Mouse (Mus musculus): Measurements from ENCODE around the gene 2200002D01Rik. TPM values are rescaled to one million over a fixed set of nuclear protein-coding genes. Genes with fewer than 3 reads are reported as not detected.
A peak's percentile ranks its signal among the peaks of the same experiment; 100 is the strongest.

The 2200002D01Rik gene
- 7.6 and 11.2 TPM in 2 replicates for polyA plus RNA-seq (2015; fragmentation: Nextera tagmentation; extraction: Ambion mirVana)

- H3K27me3 ChIP-seq: peaks cover 8% of the 10 kb centered on the region; the same call in 1 of the 2 replicates
- H3K9me3 ChIP-seq (replicated peaks): no peaks in the 10 kb centered on the region
- peak within 1 kb of the TSS; percentile 35; the same call in 1 of the 2 replicates for H3K9ac ChIP-seq
- 11% methylated on average over 20 of the region's 20 CpGs for WGBS
- H3K27ac ChIP-seq: peak within 1 kb of the TSS; percentile 66
- H3K4me2 ChIP-seq: peak within 1 kb of the TSS; percentile 67
- H3K4me1 ChIP-seq: peaks cover 34% of the 10 kb centered on the region
- peaks cover 34% of the 10 kb centered on the region for H3K36me3 ChIP-seq
- H3K4me3 ChIP-seq (replicated peaks): peak within 1 kb of the TSS; percentile 35
- peak; percentile 63; the same call in 1 of the 2 replicates for ATAC-seq (replicated peaks; ENCODE audit: low FRiP score)
Observed at GRCm38 (mm10) chr7:29248261-29248841, at the start of gene 2200002D01Rik. Gene 2200002D01Rik (minus strand): TSS chr7:29248466.

DNA sequence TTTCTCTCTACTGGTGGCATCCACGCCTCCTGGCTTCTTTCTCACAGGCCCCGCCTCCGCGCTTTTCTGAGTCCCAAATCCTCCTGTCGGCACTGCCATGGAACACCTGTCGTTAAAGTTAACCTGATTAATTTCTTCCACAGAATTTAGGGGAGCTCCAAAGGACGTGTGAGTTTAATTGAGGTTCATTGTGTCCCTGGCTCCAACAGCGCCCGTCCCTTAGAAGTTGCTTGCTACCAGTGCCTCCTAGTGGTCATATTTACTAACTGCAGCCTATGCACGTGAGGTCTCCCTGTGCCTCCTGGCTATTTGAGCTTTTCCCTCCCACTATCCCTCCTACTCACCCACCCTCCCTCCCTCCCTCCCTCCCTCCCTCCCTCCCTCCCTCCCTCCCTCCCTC, 48.7 kb upstream of the 2200002D01Rik start:
- no peak for ATAC-seq (replicated peaks; ENCODE audit: low FRiP score)
- Histone ChIP-seq H3K9me3 (replicated peaks) (no peaks in the 10 kb centered on the region), H3K9ac (no peak overlapping the region), H3K27me3 (peaks cover 7% of the 10 kb centered on the region), H3K27ac (no peak overlapping the region), H3K4me3 (replicated peaks) (no peak overlapping the region), H3K4me1 (peaks cover 25% of the 10 kb centered on the region), H3K36me3 (no peaks in the 10 kb centered on the region), H3K4me2 (0 out of 2 replicates have a peak overlapping the region, but pooled peaks have one; percentile 36)
- 10% methylated on average over 10 of the region's 10 CpGs for WGBS

DNA sequence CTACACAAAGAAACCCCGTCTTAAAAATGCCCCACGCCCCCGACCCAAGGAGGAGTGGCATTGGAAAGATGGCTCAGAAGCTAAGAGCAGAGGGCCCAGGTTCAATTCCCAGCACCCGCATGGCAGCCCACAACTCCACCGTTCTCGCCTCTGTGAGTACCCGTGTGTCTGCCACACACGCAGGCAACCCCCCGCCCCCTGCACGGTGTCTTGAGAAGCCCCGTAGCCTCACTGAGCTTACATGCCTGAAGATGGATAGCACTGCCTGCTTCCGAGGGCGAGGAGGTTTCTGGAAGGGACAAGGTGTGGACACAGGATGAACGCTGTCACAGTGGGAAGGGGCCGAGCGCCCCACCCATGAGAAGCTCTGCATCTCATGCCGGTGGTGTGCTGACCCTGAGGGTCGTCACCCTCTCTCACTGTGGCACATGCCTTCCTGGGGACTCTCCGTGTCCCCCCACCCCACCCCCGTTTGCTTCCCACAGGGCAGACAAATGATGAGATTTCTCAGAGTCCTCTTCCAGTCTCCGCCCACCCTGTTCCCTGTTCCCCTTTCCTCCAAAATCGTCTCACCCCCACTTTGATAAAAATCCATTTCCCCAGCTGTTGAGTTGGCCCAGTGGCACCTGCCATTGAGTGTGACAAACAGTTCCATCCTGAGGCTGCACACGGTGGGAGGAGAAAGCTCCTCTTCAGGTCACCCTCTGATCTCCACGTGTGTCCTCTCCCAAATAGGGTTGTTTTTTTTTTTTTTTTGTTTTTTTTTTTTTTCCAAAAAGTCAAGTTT, 47.8 kb upstream of the 2200002D01Rik start:
- ATAC-seq (replicated peaks; ENCODE audit: low FRiP score): no peak

DNA sequence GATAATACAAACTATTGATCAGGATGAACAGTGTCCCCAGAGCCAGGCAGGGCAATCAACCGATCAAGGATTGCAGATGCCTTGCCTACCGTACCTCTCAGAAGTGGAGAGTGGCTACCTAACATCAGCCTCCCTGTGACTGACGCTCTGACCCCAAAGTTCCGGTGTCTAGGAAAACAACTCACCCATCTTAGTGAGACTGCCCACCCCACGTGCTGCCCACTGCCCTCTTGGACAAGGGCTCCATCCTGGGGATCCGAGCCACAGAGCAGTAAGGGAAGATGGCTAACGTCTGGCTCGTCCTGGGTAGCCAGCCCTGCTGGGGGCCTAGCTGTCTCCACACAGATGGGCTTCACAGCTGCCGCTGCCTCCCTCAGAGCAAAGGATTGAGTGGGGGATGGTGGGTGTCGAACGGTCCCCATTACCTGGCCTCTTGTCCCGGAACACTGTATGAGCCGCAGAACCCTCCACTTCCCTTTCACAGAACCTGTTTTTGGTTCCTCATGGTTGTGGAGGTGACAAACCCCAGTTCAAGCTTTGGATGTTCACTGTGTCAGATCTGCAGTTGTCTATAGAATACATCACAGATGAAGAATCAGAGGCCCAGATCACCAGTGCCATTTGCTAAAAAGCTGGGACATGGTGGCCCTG, 46.0 kb upstream of the 2200002D01Rik start:
- Histone ChIP-seq H3K27me3 (0 out of 2 replicates have a peak, but pooled peaks cover 5% of the 10 kb centered on the region), H3K36me3 (no peaks in the 10 kb centered on the region), H3K4me2 (no peak overlapping the region), H3K27ac (0 out of 2 replicates have a peak overlapping the region, but pooled peaks have one; percentile 79), H3K4me3 (replicated peaks) (no peak overlapping the region), H3K9ac (no peak overlapping the region), H3K4me1 (peaks cover 50% of the 10 kb centered on the region), H3K9me3 (replicated peaks) (no peaks in the 10 kb centered on the region)
- no peak for ATAC-seq (replicated peaks; ENCODE audit: low FRiP score)
- 69% methylated on average over 13 of the region's 13 CpGs for WGBS

More for the DNA sequence above, 47.8 kb upstream of the 2200002D01Rik start:
- no peak overlapping the region for H3K4me2 ChIP-seq
- peaks cover 32% of the 10 kb centered on the region for H3K4me1 ChIP-seq
- no peak overlapping the region for H3K9ac ChIP-seq
- H3K4me3 ChIP-seq (replicated peaks): no peak overlapping the region
- 0 out of 2 replicates have a peak, but pooled peaks cover 3% of the 10 kb centered on the region for H3K27me3 ChIP-seq
- H3K9me3 ChIP-seq (replicated peaks): no peaks in the 10 kb centered on the region
- WGBS: 79% methylated on average over 24 of the region's 24 CpGs
- H3K36me3 ChIP-seq: no peaks in the 10 kb centered on the region
- no peak overlapping the region for H3K27ac ChIP-seq

GRCm38 (mm10) chr7:29293131-29294065, 45.1 kb upstream of the 2200002D01Rik start:
- H3K36me3 ChIP-seq: no peaks in the 10 kb centered on the region
- no peaks in the 10 kb centered on the region for H3K9me3 ChIP-seq (replicated peaks)
- no peak overlapping the region for H3K4me3 ChIP-seq (replicated peaks)
- peaks cover 57% of the 10 kb centered on the region for H3K4me1 ChIP-seq
- H3K27me3 ChIP-seq: 0 out of 2 replicates have a peak, but pooled peaks cover 5% of the 10 kb centered on the region
- ATAC-seq (replicated peaks; ENCODE audit: low FRiP score): 0 out of 2 replicates have a peak, but pooled peaks have one; percentile 30
- no peak overlapping the region for H3K4me2 ChIP-seq
- H3K27ac ChIP-seq: peak overlapping the region; percentile 79
- 26% methylated on average over 19 of the region's 19 CpGs for WGBS
- H3K9ac ChIP-seq: no peak overlapping the region

- Histone ChIP-seq H3K9ac (no peak overlapping the region), H3K4me3 (replicated peaks) (no peak overlapping the region), H3K27ac (peak overlapping the region; percentile 79), H3K36me3 (no peaks in the 10 kb centered on the region), H3K4me1 (peaks cover 61% of the 10 kb centered on the region), H3K9me3 (replicated peaks) (no peaks in the 10 kb centered on the region), H3K4me2 (peak overlapping the region; percentile 96; the same call in 1 of the 2 replicates), H3K27me3 (peaks cover 8% of the 10 kb centered on the region)
- WGBS: 19% methylated on average over 8 of the region's 8 CpGs
- ATAC-seq (replicated peaks; ENCODE audit: low FRiP score): no peak
Observed at GRCm38 (mm10) chr7:29292458-29293098, 44.3 kb upstream of the 2200002D01Rik start.

GRCm38 (mm10) chr7:29291616-29292457, 43.6 kb upstream of the 2200002D01Rik start:
- 7% methylated on average over 6 of the region's 7 CpGs for WGBS
- H3K4me1 ChIP-seq: peaks cover 59% of the 10 kb centered on the region
- H3K27me3 ChIP-seq: peaks cover 14% of the 10 kb centered on the region
- 0 out of 2 replicates have a peak, but pooled peaks have one; percentile 20 for ATAC-seq (replicated peaks; ENCODE audit: low FRiP score)
- peak overlapping the region; percentile 80 for H3K27ac ChIP-seq
- peak overlapping the region; percentile 61 for H3K4me3 ChIP-seq (replicated peaks)
- H3K36me3 ChIP-seq: no peaks in the 10 kb centered on the region
- H3K4me2 ChIP-seq: peak overlapping the region; percentile 96
- no peak overlapping the region for H3K9ac ChIP-seq
- H3K9me3 ChIP-seq (replicated peaks): no peaks in the 10 kb centered on the region

GRCm38 (mm10) chr7:29290691-29291485, 42.6 kb upstream of the 2200002D01Rik start:
- no peaks in the 10 kb centered on the region for H3K9me3 ChIP-seq (replicated peaks)
- no peak for ATAC-seq (replicated peaks; ENCODE audit: low FRiP score)
- H3K27ac ChIP-seq: peak overlapping the region; percentile 80
- peak overlapping the region; percentile 96 for H3K4me2 ChIP-seq
- WGBS: 37% methylated on average over 11 of the region's 11 CpGs
- no peaks in the 10 kb centered on the region for H3K36me3 ChIP-seq
- H3K4me1 ChIP-seq: peaks cover 58% of the 10 kb centered on the region
- H3K27me3 ChIP-seq: peaks cover 21% of the 10 kb centered on the region
- H3K9ac ChIP-seq: no peak overlapping the region
- peak overlapping the region; percentile 61 for H3K4me3 ChIP-seq (replicated peaks)

- 47% methylated on average over 6 of the region's 6 CpGs for WGBS
- peak overlapping the region; percentile 80 for H3K27ac ChIP-seq
- peak overlapping the region; percentile 62; the same call in 1 of the 2 replicates for H3K9ac ChIP-seq
- no peaks in the 10 kb centered on the region for H3K36me3 ChIP-seq
- peak overlapping the region; percentile 61 for H3K4me3 ChIP-seq (replicated peaks)
- peaks cover 31% of the 10 kb centered on the region for H3K27me3 ChIP-seq
- H3K9me3 ChIP-seq (replicated peaks): no peaks in the 10 kb centered on the region
- H3K4me1 ChIP-seq: peaks cover 58% of the 10 kb centered on the region
- peak overlapping the region; percentile 96 for H3K4me2 ChIP-seq
- no peak for ATAC-seq (replicated peaks; ENCODE audit: low FRiP score)
Observed at GRCm38 (mm10) chr7:29289856-29290255, 41.6 kb upstream of the 2200002D01Rik start.

Data from kidney, embryonic 15.5 days (tissue).